ENCODE assay signal across 8 mouse cellular contexts in the genomic region with DNA sequence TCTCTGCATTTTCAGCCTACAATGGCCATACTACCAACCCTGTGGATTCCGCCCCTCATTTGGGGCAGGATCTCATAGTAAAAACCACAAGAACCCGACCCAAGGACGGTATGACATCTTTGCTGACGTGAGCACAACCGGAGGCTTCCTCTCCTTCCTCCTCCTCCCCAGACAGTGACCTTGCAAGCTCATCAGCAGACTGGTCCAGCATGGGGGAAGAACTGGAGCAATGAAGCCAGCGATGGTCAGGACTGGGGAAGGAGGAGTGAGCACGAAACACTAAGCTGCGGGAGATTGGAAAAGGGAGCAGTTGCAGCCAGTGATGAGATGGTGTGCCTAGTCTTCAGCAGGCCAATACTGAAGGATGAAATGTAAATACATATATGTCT. TPM values are rescaled to one million over a fixed set of nuclear protein-coding genes. Genes with fewer than 3 reads are reported as not detected.
A peak's percentile ranks its signal among the peaks of the same experiment; 100 is the strongest.
DNase-seq lines count a peak whose midpoint lies in the region; ATAC-seq lines count a peak whose summit lies in the region.

No protein-coding gene starts in this region.

- H3K9ac ChIP-seq in forebrain, embryonic 11.5 days (ENCODE audit: low read length), result peak overlapping the region; percentile 79
- H3K9ac ChIP-seq in liver, embryonic 11.5 days (ENCODE audit: low read depth, low read length), result peak overlapping the region; percentile 79
- peak overlapping the region; percentile 59; the same call in 1 of the 2 replicates for H3K9ac ChIP-seq in stomach, embryonic 15.5 days

- ATAC-seq in frontal cortex, adult (ENCODE audit: low TSS enrichment), result peak; percentile 8
- ATAC-seq in forebrain, embryonic 11.5 days (replicated peaks; ENCODE audit: low FRiP score), result no peak
- no peak for ATAC-seq in liver, embryonic 11.5 days (replicated peaks; ENCODE audit: low FRiP score)
- no peak for ATAC-seq in stomach, embryonic 15.5 days (ENCODE audit: insufficient read depth, low FRiP score, low read depth)

- peaks cover 7% of the 10 kb centered on the region; the same call in 1 of the 2 replicates for H3K4me1 ChIP-seq in forebrain, embryonic 11.5 days (replicated peaks; ENCODE audit: control insufficient read depth, insufficient read depth, low read length)
- H3K4me1 ChIP-seq in liver, embryonic 11.5 days (replicated peaks; ENCODE audit: control insufficient read depth, insufficient read depth, low read length), result peaks cover 17% of the 10 kb centered on the region
- peaks cover 3% of the 10 kb centered on the region for H3K4me1 ChIP-seq in stomach, embryonic 15.5 days

- no peaks in the 10 kb centered on the region for H3K9me3 ChIP-seq in forebrain, embryonic 11.5 days (ENCODE audit: control insufficient read depth, low read length)
- H3K9me3 ChIP-seq in liver, embryonic 11.5 days (ENCODE audit: control insufficient read depth, low read length), result no peaks in the 10 kb centered on the region
- no peaks in the 10 kb centered on the region for H3K9me3 ChIP-seq in stomach, embryonic 15.5 days

- intact Hi-C loops in left cerebral cortex, postnatal 4 days (cut with DNase I), result no loop called here

- H3K4me2 ChIP-seq in forebrain, embryonic 11.5 days (ENCODE audit: low read depth, low read length, severe bottlenecking), result peak overlapping the region; percentile 80
- H3K4me2 ChIP-seq in liver, embryonic 11.5 days, result peak overlapping the region; percentile 93
- peak overlapping the region; percentile 87 for H3K4me2 ChIP-seq in stomach, embryonic 15.5 days

- WGBS in forebrain, embryonic 11.5 days, result 16% methylated on average over 8 of the region's 8 CpGs
- WGBS in liver, embryonic 11.5 days, result 9% methylated on average over 8 of the region's 8 CpGs
- WGBS in stomach, embryonic 15.5 days, result 11% methylated on average over 8 of the region's 8 CpGs

- H3K27ac ChIP-seq in forebrain, embryonic 11.5 days (ENCODE audit: low read depth, low read length), result no peak overlapping the region
- no peak overlapping the region; the same call in 1 of the 2 replicates for H3K27ac ChIP-seq in liver, embryonic 11.5 days (ENCODE audit: low read depth, low read length)
- H3K27ac ChIP-seq in stomach, embryonic 15.5 days, result peak overlapping the region; percentile 79; the same call in 1 of the 2 replicates

- no peaks in the 10 kb centered on the region for H3K36me3 ChIP-seq in forebrain, embryonic 11.5 days (ENCODE audit: control insufficient read depth, insufficient read depth, low read length)
- H3K36me3 ChIP-seq in liver, embryonic 11.5 days (ENCODE audit: control insufficient read depth, insufficient read depth, low read length), result peaks cover 3% of the 10 kb centered on the region; the same call in 1 of the 2 replicates
- H3K36me3 ChIP-seq in stomach, embryonic 15.5 days, result peaks cover 6% of the 10 kb centered on the region

- peak overlapping the region; percentile 91 for H3K4me3 ChIP-seq in forebrain, embryonic 11.5 days (ENCODE audit: low read depth, low read length)
- H3K4me3 ChIP-seq in liver, embryonic 11.5 days (ENCODE audit: low read depth, low read length), result peak overlapping the region; percentile 87
- peak overlapping the region; percentile 80 for H3K4me3 ChIP-seq in stomach, embryonic 15.5 days (replicated peaks)

- H3K27me3 ChIP-seq in forebrain, embryonic 11.5 days (ENCODE audit: control insufficient read depth, insufficient read depth, low read length), result no peaks in the 10 kb centered on the region
- no peaks in the 10 kb centered on the region for H3K27me3 ChIP-seq in liver, embryonic 11.5 days (replicated peaks; ENCODE audit: control insufficient read depth, insufficient read depth, low read length)
- H3K27me3 ChIP-seq in stomach, embryonic 15.5 days (replicated peaks), result no peaks in the 10 kb centered on the region

- no peak for DNase-seq in frontal cortex, postnatal 14 days (ENCODE audit: low spot score in 2 of 2)
- DNase-seq in right cerebral cortex, adult 2 months (ENCODE audit: low spot score in 2 of 2), result peak; percentile 33 to 34
- no peak for DNase-seq in right cerebral cortex, postnatal 4 days
- no peak for DNase-seq in forebrain, embryonic 11.5 days (ENCODE audit: low spot score)
- DNase-seq in liver, embryonic 11.5 days (ENCODE audit: low spot score), result no peak
- no peak for DNase-seq in left cerebral cortex, postnatal 4 days

RNA-seq across cellular contexts. Expression of a gene that starts 1.6 kb away (rescaled TPM):
- 23.3 and 26.9 TPM in 2 replicates for polyA plus RNA-seq in forebrain, embryonic 11.5 days (2014; fragmentation: Nextera tagmentation; extraction: Ambion mirVana)
- 13.7 and 14.0 TPM in 2 replicates for polyA plus RNA-seq in liver, embryonic 11.5 days (2014; fragmentation: Nextera tagmentation; extraction: Ambion mirVana)
- polyA plus RNA-seq in stomach, embryonic 15.5 days (2015; fragmentation: Nextera tagmentation; extraction: Ambion mirVana), result 14.2 and 14.3 TPM in 2 replicates
- 100 to 1,000 TPM; 125 to 135 TPM for total RNA-seq in left cerebral cortex, postnatal 4 days (2021)

RNA-seq across cellular contexts. Expression of a gene that starts 20.6 kb away (rescaled TPM):
- polyA plus RNA-seq in forebrain, embryonic 11.5 days (2014; fragmentation: Nextera tagmentation; extraction: Ambion mirVana), result 1.6 and 2.0 TPM in 2 replicates
- polyA plus RNA-seq in liver, embryonic 11.5 days (2014; fragmentation: Nextera tagmentation; extraction: Ambion mirVana), result 12.2 and 14.6 TPM in 2 replicates
- 4.8 and 6.0 TPM in 2 replicates for polyA plus RNA-seq in stomach, embryonic 15.5 days (2015; fragmentation: Nextera tagmentation; extraction: Ambion mirVana)
- 1 to 10 TPM; 1.1 to 1.4 TPM for total RNA-seq in left cerebral cortex, postnatal 4 days (2021)

RNA-seq across cellular contexts. Expression of a gene that starts 20.7 kb away (rescaled TPM):
- polyA plus RNA-seq in forebrain, embryonic 11.5 days (2014; fragmentation: Nextera tagmentation; extraction: Ambion mirVana), result 28.7 and 36.7 TPM in 2 replicates
- polyA plus RNA-seq in liver, embryonic 11.5 days (2014; fragmentation: Nextera tagmentation; extraction: Ambion mirVana), result 16.2 and 17.8 TPM in 2 replicates
- polyA plus RNA-seq in stomach, embryonic 15.5 days (2015; fragmentation: Nextera tagmentation; extraction: Ambion mirVana), result 19.8 and 20.8 TPM in 2 replicates
- 10 to 100 TPM; 38.4 to 43.1 TPM for total RNA-seq in left cerebral cortex, postnatal 4 days (2021)

RNA-seq across cellular contexts. Expression of a gene that starts 54.8 kb away (rescaled TPM):
- polyA plus RNA-seq in forebrain, embryonic 11.5 days (2014; fragmentation: Nextera tagmentation; extraction: Ambion mirVana), result 9.9 and 10.8 TPM in 2 replicates
- 12.9 and 15.3 TPM in 2 replicates for polyA plus RNA-seq in liver, embryonic 11.5 days (2014; fragmentation: Nextera tagmentation; extraction: Ambion mirVana)
- polyA plus RNA-seq in stomach, embryonic 15.5 days (2015; fragmentation: Nextera tagmentation; extraction: Ambion mirVana), result 18.2 and 18.5 TPM in 2 replicates
- 10 to 100 TPM; 12.3 to 12.8 TPM for total RNA-seq in left cerebral cortex, postnatal 4 days (2021)

Comparison
In these comparisons a context has a peak if more than half of its experiments do, and no peak if none do; other contexts are left out.
1. DNase-seq: peak in right cerebral cortex, adult 2 months (2 of 2); none in frontal cortex, postnatal 14 days (0 of 2), right cerebral cortex, postnatal 4 days (single experiment), forebrain, embryonic 11.5 days (single experiment), liver, embryonic 11.5 days (single experiment) and left cerebral cortex, postnatal 4 days (single experiment).
2. Peak in every context shown above with its lines, with median percentiles within 50 percentile points of each other: H3K4me2 ChIP-seq, H3K4me3 ChIP-seq and H3K9ac ChIP-seq.